Mouse (Mus musculus): ENCODE measurements around the gene Trappc3.

Trappc3 gene

DNA sequence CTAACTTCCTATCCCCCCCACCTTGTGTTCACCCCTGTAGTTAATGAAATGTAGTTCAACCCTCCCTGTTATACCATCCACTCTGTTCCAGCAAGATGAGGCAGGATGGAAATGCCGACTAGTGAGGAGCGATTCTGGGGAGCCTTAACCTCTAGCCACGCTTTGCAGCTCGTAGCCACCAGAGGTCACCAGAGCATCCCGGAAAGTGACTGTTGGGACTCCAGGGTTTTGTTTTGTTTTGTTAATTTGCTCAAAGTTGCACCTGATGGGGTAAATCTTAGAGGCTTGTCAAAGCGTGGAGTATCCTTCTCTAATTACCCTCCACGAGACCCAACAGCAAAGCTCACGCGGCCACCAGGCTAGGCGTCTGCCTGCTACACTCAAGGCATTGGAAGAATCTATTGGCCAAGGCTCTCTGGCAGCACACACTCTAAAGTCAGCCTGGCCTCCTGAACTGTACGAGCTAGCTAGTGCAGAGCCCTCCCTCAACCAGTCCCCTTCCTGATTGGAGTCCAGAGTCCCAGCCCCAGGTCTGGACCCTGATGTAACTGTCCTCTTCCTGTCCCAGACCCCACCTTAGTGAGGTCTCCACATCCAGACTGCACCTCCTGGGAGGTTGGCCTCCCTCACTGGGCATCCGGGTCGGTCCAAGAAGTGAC, 15.9 kb downstream of the Trappc3 start:
- peak; percentile 83 for DNase-seq (ENCODE audit: low read depth, low spot score)

GRCm38 (mm10) chr4:126278565-126278915, 16.4 kb downstream of the Trappc3 start:
- no peak for DNase-seq (ENCODE audit: low read depth, low spot score)

- DNase-seq (ENCODE audit: low read depth, low spot score) = no peak
Measured at GRCm38 (mm10) chr4:126278961-126279360, 16.8 kb downstream of the Trappc3 start.

GRCm38 (mm10) chr4:126281706-126282105, 19.6 kb downstream of the Trappc3 start:
- DNase-seq (ENCODE audit: low read depth, low spot score) = no peak

GRCm38 (mm10) chr4:126283582-126283981, 21.5 kb downstream of the Trappc3 start:
- DNase-seq (ENCODE audit: low read depth, low spot score) = no peak

- DNase-seq (ENCODE audit: low read depth, low spot score) = no peak
Measured at GRCm38 (mm10) chr4:126286492-126286891, 24.4 kb downstream of the Trappc3 start, which contains the start of gene Col8a2. Gene Col8a2, plus strand, starts transcription at chr4:126286793.

DNA sequence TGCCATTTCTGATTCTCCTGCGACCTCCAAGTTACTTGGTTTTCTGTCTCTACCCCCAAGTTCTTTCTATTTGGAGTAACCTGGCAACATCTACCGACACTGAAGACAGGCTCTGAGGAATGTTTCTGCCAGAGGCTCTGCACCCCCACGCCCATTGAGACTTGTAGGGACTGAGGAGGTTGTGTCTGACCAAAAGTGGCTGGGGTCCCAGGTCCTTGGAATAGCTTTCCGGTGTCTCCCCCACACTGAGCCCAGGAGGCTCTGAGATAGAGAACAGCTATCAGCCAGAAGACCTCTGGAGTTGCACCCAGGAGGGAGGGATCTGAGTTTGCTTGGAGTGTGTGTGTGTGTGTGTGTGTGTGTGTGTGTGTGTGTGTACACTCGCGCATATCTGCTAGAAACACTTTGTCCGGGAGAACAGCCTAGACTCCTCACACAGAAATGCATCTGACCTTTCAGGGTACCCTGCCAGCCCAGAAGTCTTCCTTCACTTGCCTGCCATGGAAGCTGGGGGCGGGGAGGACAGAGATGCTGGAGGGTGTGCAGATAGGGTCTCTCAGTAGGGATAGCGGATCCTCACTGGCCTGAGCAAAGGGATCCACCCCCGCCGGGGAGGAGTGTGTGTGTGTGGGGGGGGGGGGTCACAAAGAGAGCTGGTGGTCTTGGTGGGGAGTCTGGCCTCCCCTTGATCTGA, 25.3 kb downstream of the Trappc3 start:
- no peak for DNase-seq (ENCODE audit: low read depth, low spot score)

- no peak for DNase-seq (ENCODE audit: low read depth, low spot score)
Measured at GRCm38 (mm10) chr4:126288085-126288666, 26.1 kb downstream of the Trappc3 start.

DNA sequence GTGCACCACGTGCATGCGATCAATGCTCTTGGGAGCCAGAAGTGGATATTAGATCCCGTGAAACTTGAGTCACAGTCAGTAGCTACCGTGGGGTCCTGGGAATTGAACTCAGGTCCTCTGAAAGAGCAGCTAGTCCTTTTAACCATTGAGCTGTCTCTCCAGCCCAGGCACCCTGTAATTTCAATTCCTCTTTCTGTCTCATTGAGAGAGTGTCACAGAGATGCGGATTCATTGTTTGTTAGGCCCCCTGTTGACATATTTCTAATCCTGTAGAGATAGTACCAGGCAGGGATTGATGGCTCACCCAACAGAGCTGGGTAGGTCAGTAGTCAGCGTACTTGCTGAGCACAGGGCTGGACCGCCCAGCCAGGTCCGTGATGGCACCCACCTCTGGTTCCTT, 28.2 kb downstream of the Trappc3 start:
- no peak for DNase-seq (ENCODE audit: low read depth, low spot score)

DNA sequence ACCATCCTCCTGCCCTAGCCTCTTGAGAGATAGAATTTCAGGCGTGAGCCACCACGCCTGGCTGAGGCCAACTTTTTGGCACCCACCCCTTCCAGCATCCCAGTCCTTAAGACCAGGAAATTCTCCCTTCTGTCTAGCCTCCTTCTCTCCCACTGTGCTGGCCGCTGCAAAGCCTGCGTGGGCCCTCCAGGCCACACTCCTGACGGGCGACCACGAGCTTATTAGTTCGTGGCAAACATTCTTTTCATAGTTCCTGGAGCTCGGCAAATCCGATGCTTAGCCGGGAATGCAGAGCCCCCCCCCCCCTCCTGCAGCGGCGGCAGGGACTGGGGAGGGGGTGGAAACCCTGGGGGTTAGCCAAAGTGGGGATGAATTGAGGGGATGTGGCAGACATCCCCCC, 29.1 kb downstream of the Trappc3 start:
- no peak for DNase-seq (ENCODE audit: low read depth, low spot score)

- no peak for DNase-seq (ENCODE audit: low read depth, low spot score)
Measured at GRCm38 (mm10) chr4:126295152-126295551, 33.0 kb downstream of the Trappc3 start.

DNA sequence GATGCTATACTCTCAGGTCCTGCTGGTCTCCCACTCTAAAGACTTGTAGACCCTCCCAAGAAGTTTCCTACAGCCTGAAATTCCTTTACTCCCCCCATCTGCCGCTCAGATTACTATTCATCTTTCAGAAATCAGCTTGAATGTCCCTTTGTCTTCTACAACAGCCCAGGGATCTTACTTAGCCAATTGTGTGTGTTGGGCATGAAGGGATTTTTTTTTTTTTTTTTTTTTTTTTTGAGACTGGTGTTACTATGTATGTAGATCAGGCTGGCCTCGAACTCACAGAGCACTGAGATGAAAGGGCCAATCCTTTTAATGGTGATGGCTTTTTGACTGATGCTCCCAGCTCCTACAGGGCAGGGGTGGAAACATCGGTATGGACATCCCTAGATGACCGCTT, 33.8 kb downstream of the Trappc3 start:
- DNase-seq (ENCODE audit: low read depth, low spot score) = no peak

DNA sequence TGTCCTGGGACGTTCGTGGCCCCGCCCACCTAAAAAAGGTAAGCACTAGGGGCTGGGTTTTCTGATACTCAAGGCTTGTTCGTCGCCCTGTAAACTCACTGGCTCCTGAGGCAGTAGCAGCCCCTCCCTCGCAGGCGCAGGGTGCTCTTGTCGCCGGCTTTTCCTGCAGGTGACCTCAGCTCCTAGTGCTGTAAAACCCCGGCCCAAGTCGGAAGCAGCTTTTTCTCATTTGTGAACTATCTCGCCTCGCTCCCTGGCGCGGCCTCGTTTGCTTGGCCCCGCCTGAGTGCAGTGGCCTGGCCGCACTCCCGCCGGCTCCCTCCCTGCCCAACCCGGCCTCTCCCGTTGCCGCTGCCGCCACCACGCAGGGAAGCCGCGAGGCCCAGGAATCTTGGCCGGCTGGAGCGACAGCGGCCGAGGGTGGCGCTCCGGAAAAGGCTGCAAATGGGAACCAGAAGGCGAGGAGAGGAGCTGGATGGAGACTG, 34.5 kb downstream of the Trappc3 start:
- peak; percentile 79 for DNase-seq (ENCODE audit: low read depth, low spot score)

DNA sequence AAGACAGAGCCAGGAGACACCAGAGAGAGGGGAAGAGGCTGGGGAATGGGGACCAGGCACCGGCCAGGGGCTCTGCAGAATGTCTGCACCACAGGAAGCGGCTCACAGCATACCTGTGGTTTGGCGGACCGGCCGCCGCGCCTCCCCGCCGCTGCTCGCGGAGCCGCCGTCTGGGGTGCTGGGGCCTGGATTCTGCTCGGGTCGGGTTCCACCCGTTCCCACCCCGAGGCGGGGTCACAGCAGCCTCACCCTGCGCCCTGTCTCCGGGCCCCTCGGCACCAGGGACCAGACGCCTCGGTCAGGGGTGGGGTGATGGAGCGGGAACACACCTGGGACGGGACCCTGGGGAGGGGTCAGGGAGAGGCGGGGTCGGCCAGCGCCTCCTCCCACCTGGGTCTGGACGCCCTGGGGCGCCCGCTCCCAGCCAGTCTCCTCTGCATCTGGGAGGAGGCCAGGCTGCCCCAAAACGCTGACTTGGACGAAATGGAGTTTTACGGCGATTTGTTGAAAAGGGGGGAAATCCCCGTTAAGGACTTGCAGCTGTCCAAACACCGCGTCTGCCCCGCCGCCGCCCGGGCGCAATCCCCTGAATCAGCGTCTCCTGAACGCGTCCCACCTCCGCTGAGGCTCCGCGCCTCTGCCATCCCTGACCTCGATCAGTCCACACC, 38.9 kb downstream of the Trappc3 start:
- DNase-seq (ENCODE audit: low read depth, low spot score) = no peak

DNA sequence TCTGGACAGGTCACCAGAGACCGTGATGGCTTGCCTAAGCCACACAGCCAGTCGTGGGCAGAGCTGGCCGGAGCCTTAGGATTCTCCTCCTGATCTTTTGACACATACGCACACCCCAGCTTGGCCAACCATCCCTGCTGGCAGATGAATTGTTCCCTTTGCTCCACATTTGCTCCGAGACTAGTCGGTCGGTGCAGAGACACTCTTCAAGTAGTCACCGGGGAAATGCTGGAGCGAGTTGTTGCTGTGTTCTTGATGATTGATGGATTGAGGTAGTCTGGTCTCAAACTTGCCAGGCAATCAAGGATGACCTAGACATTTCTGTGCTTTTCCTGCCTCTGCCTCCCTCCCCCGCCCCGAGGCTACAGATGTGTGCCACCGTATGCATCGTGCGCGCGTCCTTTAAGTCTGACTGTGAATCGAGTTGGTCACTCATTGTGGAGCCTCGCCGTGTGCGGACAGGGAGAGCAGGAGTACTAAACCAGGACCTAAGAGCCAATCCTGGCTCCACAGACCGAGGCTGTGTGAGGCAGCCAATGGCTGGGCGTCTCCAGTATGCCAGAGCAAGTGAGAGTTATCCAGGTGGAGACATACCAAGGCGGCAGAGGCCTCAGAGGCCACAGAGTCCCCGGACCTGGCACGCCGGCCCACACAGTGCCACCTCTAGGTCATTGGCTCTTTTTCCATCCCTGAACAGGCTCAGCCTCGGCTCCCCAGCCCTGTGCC, 39.6 kb downstream of the Trappc3 start:
- DNase-seq (ENCODE audit: low read depth, low spot score) = no peak

- peak; percentile 53 for DNase-seq (ENCODE audit: low read depth, low spot score)
Measured at GRCm38 (mm10) chr4:126303877-126304276, 41.8 kb downstream of the Trappc3 start.

- DNase-seq (ENCODE audit: low read depth, low spot score) = no peak
Measured at GRCm38 (mm10) chr4:126305428-126305827, 43.3 kb downstream of the Trappc3 start.

DNA sequence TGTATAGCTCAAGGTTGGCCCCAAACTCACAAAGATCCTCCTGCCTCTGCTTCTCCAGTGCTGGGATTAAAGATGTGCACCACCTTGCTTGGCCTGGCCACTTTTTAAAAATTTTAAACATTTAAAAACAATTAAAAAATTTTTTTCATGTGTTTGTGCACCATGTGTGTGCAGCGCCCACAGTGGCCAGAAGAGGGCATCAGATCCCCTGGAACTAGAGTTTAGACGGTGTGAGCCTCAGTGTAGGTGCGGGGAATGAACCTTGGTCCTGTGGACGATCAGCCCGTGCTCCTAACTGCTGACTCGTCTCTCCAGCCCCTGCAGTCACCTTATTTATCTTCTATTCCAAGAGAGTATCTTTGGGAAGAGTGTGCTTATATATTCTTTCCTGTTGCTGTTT, 43.9 kb downstream of the Trappc3 start:
- peak; percentile 53 for DNase-seq (ENCODE audit: low read depth, low spot score)

- peak; percentile 50 for DNase-seq (ENCODE audit: low read depth, low spot score)
Measured at GRCm38 (mm10) chr4:126306827-126307226, 44.7 kb downstream of the Trappc3 start.

DNA sequence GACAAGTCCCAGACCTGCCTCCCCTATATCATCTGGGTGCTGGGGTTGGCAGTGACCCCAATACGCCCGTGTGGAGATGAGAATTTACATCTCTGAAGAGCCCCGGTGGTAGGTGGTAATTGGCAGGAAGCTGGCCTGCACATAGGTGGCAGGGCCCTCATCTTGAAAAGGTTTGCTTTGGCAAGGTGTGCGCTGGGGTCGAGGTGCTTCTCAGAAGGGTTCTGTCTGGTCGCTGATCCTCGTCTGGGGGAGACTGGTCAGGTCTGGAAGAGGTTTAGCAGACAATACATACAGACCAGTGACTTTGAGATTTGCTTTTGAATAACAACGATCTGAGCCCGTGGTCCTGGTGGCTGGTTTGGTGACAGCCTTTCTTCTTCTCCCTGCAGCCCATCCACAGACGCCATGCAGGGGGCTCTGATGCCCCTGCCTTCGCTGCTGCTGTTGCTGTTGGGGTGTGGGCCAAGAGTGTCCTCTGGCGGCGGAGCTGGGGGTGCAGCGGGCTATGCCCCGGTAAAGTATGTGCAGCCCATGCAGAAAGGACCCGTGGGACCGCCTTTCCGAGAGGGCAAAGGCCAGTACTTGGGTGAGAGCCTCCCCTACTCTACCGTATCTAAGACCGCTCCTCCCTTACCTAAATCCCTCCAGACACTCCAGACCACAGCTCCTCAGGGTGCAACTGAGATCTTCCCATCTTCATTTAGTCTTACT, 47.2 kb downstream of the Trappc3 start:
- DNase-seq (ENCODE audit: low read depth, low spot score) = no peak

GRCm38 (mm10) chr4:126309922-126310309, 47.8 kb downstream of the Trappc3 start:
- DNase-seq (ENCODE audit: low read depth, low spot score) = peak; percentile 94
